Mouse (Mus musculus) naive thymus-derived CD4-positive, alpha-beta T cell, adult 2 months (primary cell): Measurements from ENCODE around the gene Gm4131.
A peak's percentile ranks its signal among the peaks of the same experiment; 100 is the strongest.
"Not testable (repeated sequence)": the region's sequence is repeated elsewhere in the genome, so short reads cannot be mapped to it uniquely, and the experiment has no call there.

Source experiments
- DNase-seq: peaks from one replicate; pipeline ENCODE4 v3.0.0-alpha.2; 2011; ENCODE audit warnings: low read depth

Gene Gm4131

DNA sequence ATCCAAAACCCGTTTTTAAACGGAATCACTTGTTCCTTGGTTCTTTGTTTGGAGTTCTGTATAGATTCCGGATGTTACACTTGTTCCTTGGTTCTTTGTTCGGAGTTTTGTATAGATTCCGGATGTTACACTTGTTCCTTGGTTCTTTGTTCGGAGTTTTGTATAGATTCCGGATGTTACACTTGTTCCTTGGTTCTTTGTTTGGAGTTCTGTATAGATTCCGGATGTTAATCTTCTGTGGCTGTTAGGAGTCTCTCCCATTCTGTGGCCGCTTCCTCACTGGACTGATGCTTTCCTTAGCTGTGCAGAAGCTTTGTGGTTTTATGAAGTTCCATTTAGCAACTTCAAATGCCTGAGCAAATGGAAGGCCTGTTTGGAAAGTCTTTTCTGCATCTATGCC lies at the start of gene Gm4131:
TSS of gene Gm4131 (minus strand) at position 101 of the 400 bp plus-strand sequence.
- DNase-seq, result not testable (repeated sequence)

DNA sequence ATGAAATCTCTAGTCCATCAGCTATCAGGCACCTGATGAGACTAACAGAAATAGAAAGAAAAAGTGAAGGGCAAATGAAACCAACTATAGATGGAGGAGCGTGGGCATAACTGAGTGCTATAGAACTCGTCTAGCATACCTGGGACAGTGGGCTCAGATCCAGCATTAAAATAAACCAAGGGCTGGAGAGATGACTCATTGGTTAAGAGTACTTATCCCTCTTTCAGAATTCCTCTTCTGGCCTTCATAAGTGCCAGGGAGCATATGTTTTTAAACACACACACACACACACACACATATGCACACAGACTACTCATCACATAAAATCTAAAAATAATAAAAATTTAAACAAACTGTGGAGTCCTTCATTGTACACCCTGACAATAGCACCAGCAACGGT lies 43.2 kb upstream of the Gm4131 start:
- DNase-seq, result no peak

DNA sequence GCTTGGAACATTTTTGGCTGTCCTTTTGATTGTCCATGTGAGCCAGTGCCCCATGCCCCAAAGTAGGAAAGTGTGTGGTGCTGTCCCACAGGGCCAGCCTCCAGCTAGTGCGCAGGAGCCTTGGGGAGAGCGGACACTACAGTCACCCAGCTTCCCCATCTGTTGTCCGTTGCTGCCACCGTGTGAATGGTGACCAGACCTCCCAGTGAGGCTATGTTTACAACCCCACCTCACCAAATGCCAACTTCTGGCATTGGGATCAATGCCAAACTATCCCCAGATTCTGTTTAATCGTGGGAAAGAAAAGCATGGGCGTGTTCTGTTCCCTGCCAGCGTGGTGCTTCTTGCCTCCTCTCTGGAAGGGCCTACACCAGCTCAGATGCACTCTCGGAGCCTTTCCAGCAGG lies 41.1 kb upstream of the Gm4131 start:
- no peak for DNase-seq

DNA sequence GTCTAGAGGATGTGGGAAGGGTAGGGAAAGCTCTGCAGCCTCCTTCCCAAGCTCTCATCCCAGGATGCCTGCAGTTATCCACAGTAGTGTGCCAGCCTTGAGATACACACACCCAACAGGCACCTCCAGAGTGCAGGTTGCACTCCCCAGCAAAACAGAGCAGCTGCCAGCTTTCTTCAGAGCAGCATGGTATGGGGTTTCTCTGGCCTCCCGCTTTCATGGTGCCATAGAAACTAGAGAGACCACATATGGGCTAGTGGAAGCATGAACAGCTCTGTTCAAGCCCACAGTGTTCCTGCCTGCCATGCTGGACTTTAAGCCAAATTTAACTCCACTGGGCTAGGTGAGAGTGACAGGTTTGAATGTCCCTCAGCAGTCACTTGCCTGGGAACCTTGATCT lies 36.1 kb upstream of the Gm4131 start:
- DNase-seq, result no peak

DNA sequence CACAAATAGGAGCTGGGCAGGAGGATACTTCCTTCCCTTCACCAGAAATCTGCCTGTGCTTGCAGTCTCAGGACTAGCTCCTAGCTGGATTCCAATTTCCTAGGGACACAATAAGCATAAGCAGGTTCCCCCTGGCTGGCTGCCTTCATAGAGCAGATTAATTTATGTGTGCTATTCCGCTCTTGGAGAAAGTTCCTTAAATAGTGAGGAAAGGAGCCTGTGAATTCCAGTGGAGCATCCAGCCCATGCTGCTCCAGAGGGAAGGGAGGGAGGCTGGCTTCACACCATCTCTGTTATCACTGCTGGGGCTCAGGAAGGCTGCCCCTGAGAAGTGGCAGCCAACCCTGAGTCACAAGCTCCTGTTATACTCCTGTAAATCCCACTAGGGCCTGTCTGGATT lies 35.5 kb upstream of the Gm4131 start:
- DNase-seq, result no peak

DNA sequence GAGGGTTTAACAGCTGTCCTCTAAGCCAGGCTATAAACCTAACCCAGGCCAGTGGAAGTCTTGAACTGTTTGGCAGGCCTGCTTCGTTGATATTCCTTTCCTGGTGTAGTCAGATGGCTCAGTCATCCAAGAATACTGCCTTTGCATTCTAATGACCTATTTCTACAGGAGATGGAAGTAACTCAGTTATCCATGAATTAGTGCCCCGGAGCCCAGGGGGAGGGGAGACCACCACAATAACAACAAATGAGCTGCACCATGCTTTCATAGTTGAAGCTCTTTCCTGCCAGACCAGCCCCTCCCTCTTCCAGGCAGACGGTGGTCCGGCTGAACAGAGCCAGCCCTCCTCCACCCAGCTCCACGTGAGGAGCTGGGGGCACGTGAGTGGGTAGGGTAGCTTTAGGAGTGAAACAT lies 33.4 kb upstream of the Gm4131 start:
- DNase-seq, result no peak

DNA sequence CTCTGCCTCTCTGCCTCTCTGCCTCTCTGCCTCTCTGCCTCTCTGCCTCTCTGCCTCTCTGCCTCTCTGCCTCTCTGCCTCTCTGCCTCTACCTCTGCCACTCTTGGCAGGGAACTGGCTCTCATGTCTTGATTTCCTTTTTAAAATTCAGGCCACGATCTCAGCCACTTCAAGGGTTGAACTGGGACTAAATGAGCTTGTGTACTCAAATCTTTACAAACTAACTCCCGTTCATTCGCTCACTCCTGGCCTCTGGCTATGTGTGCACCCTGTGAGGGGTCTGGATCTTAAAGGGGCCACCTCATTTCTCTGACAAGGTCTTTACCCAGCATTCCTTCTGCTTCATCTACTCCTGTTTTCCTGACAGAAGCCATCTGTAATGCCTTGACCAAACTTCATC lies 18.6 kb upstream of the Gm4131 start:
- DNase-seq, result no peak

- DNase-seq, result no peak
Measured at GRCm38 (mm10) chr14:62584637-62585036, 17.9 kb upstream of the Gm4131 start.

- DNase-seq, result no peak
Measured at GRCm38 (mm10) chr14:62581768-62582167, 15.0 kb upstream of the Gm4131 start.

- no peak for DNase-seq
Measured at GRCm38 (mm10) chr14:62580945-62581344, 14.2 kb upstream of the Gm4131 start.

DNA sequence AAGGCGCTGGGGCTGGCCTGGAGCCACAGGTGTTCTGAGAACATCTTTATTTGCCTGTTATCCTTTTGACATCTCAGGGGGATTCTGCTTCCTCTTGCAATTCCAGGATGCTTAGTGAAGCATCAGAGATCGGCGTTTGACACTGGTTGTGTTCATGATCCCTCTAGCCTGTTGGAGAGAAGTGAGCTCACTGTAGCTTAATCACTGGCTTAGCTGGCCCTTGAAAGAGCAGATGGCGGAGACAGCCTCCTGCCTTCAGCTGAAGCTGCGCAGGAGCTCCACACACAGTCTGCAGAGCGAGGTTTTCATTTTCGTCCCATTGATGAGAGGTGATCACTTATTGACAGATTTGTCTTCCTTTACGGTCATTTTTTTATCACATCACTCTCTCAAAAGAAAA lies 9.1 kb upstream of the Gm4131 start:
- DNase-seq, result no peak

- no peak for DNase-seq
Measured at GRCm38 (mm10) chr14:62574906-62575305, 8.2 kb upstream of the Gm4131 start.

DNA sequence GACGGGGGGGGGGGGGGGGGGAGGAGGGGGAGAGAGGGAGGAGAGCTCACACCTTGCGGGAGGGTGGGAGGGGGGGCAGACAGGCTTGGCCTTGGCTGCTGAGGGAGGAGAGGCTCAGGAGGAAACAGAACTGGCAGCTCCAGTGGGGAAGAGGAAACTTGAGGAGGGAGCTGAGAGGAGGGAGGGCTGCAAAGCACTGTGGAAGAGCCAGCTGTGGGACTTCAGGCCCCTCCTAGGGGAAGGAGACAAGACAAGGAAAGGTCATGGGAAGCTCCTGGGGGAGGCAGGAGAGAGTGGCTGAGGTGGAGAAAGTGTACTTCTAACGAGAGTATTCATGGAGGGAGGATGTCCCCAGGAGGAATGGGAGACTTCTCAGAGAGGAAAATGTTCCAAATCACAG lies 6.7 kb upstream of the Gm4131 start:
- no peak for DNase-seq

GRCm38 (mm10) chr14:62570299-62570698 lies 3.6 kb upstream of the Gm4131 start:
- DNase-seq, result no peak

GRCm38 (mm10) chr14:62569463-62569862 lies 2.7 kb upstream of the Gm4131 start:
- DNase-seq, result no peak

GRCm38 (mm10) chr14:62563679-62564078 lies 3.0 kb downstream of the Gm4131 start:
- DNase-seq, result no peak

- no peak for DNase-seq
Measured at GRCm38 (mm10) chr14:62561875-62562748, 4.6 kb downstream of the Gm4131 start.

DNA sequence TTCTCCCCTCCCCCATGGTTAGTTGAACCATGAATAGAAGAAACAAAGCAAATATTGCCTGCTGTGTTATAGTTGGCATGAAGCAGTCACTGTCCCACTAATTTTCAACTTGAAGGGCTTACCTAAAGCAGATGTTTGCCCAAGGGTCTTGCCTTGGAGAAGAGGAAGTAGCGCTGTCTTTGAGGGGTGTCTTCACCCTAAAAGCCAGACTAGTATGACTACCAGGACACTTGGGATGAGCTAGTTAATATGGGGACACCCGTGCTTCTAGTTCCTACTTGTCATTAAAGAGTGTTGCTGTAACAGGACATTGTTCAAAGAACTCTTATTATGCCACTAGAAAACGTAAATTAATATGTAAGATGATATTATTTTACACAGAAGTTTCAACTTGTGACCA lies 9.6 kb downstream of the Gm4131 start:
- DNase-seq, result no peak

DNA sequence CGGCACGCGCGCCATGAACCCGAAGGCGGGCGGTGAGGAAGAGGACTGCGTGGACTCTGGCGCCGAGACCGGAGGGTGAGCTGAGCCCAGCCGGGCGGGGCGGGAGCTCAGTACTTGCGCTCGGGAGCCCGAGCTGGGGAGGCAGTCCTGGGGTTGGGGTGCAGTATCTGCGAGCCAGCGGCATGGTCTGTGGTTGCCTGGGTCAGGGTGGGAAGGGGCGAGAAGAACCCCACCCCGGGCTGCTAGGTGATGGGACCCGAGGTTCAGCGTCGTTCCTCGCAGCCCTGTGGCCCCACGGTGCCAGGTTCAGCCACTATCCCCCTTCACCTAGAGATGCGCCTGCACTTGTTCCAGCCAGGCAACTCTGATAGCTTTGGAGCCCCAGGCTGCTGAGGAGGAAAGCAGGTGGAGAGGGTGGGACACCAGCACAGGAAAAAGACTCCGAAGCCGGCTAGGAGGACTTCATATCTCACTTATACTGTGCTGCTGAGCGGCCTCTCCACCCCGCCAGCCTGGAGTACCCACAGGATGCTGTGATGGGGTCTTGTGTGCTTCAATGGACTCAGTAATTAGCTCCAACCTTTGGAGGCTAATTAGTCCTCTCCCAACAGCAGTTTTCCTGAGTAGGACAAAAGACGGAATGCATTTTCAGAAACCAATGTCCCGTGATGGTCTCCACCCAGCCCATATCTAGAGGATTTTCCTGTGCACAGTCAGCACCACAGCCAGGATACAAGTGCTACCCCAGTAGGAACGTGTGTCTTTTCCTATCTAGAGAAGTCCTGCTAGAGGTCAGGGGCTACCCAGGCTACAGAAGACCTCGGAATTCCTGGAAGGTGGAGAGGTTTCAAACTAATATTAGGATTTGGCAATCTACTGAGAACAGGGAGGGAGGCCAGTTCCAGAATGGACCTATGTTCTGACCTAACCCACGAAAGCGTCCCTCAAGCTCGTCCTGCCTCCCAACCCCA lies 10.6 kb downstream of the Gm4131 start:
- DNase-seq, result no peak

DNA sequence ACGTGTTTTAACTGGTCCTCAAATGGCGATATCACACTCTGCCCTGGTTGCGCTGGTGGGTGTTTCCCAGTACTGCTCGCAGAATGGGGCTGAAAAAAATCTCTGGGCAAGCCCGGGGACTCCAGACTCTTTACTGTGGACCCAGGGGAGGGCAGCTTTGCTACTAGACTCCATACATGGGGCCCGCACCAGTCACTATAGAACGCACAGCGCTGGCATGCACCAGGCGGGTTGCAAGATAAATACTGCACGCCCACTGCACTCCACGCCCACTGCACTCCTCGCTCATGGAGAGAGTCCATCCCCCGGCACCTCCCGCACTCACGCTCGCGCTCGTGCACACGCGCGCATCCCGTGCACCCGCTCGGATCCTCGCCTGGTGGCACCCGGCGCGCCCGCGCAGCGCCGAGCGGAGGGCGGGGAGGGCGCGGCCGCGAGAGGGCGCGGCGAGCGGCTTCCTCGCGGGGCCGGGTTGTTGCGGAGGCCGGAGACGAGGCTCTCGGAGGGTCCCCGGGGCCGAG lies 11.4 kb downstream of the Gm4131 start, which contains the start of gene Fam124a:
TSS of gene Fam124a (plus strand) at position 429 of the 521 bp plus-strand sequence.
- DNase-seq, result peak; percentile 18

- no peak for DNase-seq
Measured at GRCm38 (mm10) chr14:62553786-62554185, 12.9 kb downstream of the Gm4131 start.

DNA sequence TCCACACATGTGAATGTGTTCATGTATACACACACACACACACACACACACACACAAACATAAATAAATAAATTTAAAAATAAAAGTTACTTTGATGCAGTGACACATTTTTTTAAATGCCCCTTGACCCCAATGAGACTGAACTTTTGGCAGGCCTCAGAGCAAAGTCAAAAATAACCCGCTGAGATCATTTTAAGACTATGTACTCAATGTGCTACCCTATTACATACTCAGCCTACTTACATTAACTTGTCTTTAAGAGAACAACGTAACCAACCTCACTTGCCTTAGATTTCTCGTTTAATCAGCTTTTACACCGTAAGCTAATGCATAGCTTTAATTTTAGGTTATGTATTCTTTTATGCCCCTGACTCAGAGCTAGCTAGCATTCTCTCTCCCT lies 13.9 kb downstream of the Gm4131 start:
- no peak for DNase-seq

DNA sequence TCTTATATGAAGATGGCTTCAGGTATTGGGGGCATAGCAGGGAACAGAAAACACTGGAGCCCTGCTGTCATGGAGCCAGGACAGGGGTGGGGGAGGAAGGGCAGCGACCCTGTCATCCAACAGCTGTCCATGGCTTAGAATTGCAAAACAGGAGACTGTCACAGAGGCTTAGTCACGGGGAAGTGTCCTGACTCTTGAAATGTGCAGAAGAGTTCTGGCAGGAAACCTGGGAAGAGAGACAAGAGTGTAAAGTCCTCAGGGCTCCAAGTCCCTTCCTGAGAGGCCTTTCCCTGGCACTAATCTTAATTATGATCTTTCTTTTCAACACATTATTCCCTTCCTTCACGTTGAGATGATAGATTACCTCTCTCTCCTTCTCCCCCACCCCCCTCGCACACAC lies 16.6 kb downstream of the Gm4131 start:
- no peak for DNase-seq
